Mouse (Mus musculus): ENCODE results near the gene Wasf2. TPM values are rescaled to one million over a fixed set of nuclear protein-coding genes. Genes with fewer than 3 reads are reported as not detected.

Wasf2 gene
- polyA plus RNA-seq (2015; fragmentation: Illumina TruSeq; extraction: RNeasy Lipid Tissue Mini Kit (QIAGEN cat#74804); ENCODE audit: insufficient read depth, low replicate concordance) = 94.9 TPM

DNA sequence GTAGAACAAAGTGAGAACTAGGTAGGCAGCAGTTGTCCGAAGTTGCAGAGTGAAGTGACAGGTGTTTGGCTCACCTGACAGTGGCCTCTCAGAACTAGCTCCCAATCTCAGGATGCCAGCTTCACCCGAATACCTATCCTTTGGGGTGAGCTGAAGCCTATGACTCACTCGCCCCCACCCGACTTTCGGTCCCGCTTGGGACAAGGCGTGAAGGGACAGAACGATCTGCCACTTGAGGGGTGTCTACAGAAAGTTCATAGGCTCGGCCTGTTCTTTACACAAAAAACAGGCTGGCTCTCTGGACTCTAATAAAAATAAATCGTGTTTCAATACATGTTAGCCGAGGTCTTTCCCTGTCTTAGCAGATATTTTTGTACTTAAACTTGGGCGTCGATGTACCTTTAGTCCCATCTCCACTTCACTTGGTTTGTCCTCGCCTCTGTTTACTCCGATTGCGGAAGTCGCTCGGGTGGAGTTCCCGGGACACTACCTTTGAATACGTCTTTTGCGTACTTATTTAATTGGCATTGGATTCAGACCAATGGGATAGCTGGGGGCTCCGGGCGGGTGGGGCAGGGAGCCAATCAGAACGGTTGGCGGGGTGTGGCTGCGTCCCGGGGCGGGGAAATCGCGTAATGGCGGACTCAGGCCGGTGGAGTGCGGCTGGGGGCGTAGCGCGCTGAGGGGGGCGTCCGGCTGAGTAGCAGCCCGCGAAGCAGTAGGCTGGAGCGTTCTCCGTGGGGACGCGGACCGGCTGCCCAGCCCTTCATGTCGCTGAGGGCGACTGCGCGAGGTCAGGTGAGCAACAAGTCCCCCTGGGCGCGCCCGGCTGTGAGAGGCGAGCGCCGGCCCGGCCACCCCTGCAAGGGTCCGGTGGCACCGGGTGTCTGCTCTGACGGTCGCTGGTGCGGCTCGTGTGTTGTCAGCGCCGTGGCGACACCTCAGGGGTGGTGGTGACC, at the start of gene Wasf2:
Wasf2 (plus strand) TSS at position 575 of the 959 bp plus-strand sequence.

DNA sequence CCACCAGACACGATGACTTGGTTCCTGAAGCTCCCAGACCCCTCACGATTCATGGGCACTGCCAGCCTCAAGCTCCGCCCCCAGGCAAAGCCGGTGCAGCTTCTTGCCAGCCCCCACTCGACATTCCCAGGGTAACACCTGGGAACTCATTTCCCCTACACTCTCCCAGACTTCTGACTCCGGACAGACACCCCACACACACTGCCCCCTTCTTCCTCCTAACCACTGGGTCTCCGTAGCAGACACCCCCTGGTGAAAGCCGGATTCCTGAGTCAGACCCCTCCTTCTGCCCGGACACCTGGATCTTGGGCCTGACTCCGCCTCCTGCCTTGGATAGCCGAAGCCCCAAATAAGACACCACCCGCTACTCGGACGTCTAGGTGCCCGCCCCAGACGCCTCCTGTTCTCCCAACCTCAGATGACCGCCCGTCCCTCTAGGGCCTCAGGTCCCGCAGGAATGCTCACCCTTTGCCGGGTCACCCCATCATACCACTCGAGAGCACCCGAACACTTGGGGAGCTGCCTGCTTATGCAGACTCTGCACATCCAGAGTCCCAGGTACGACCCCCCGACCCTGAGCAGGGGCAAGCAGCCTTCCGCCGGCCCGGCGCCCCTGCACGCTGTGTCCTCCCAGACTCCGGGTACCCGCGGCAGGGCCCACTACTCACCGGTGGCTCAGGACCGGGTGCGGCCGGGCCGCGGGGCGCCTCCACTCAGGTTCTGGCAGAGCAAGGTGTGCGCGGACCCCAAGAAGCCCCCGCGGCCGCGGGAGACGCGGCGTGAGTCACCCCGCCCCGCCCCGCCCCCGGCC, 81.7 kb downstream of the Wasf2 start, which contains the start of the genes Cd164l2 and Gpr3:
Cd164l2 (plus strand) TSS at position 381 of the 811 bp plus-strand sequence.
Gpr3 (minus strand) TSS at position 786 of the 811 bp plus-strand sequence.

GRCm38 (mm10) chr4:133240490-133240921, 110.2 kb downstream of the Wasf2 start, which contains the start of gene Map3k6:
Gene Map3k6, plus strand, starts transcription at chr4:133240818.

Other genes starting within 250 kb of the Wasf2 start
- gene Stx12, start 246.0 kb upstream of the Wasf2 start, polyA plus RNA-seq (2015; fragmentation: Illumina TruSeq; extraction: RNeasy Lipid Tissue Mini Kit (QIAGEN cat#74804); ENCODE audit: insufficient read depth, low replicate concordance) = 55.2 TPM
- 28.6 TPM for gene Fam76a, start 207.9 kb upstream of the Wasf2 start, polyA plus RNA-seq (2015; fragmentation: Illumina TruSeq; extraction: RNeasy Lipid Tissue Mini Kit (QIAGEN cat#74804); ENCODE audit: insufficient read depth, low replicate concordance)
- gene Fgr, start 156.4 kb upstream of the Wasf2 start, polyA plus RNA-seq (2015; fragmentation: Illumina TruSeq; extraction: RNeasy Lipid Tissue Mini Kit (QIAGEN cat#74804); ENCODE audit: insufficient read depth, low replicate concordance) = 59.3 TPM
- gene Ahdc1, start 119.2 kb upstream of the Wasf2 start, polyA plus RNA-seq (2015; fragmentation: Illumina TruSeq; extraction: RNeasy Lipid Tissue Mini Kit (QIAGEN cat#74804); ENCODE audit: insufficient read depth, low replicate concordance) = 5.2 TPM
- gene Cd164l2, start 81.6 kb downstream of the Wasf2 start, polyA plus RNA-seq (2015; fragmentation: Illumina TruSeq; extraction: RNeasy Lipid Tissue Mini Kit (QIAGEN cat#74804); ENCODE audit: insufficient read depth, low replicate concordance) = not detected
- not detected for gene Gpr3, start 82.0 kb downstream of the Wasf2 start, polyA plus RNA-seq (2015; fragmentation: Illumina TruSeq; extraction: RNeasy Lipid Tissue Mini Kit (QIAGEN cat#74804); ENCODE audit: insufficient read depth, low replicate concordance)
- 2.7 TPM for gene Map3k6, start 110.3 kb downstream of the Wasf2 start, polyA plus RNA-seq (2015; fragmentation: Illumina TruSeq; extraction: RNeasy Lipid Tissue Mini Kit (QIAGEN cat#74804); ENCODE audit: insufficient read depth, low replicate concordance)
- 0.62 TPM for gene Sytl1, start 132.6 kb downstream of the Wasf2 start, polyA plus RNA-seq (2015; fragmentation: Illumina TruSeq; extraction: RNeasy Lipid Tissue Mini Kit (QIAGEN cat#74804); ENCODE audit: insufficient read depth, low replicate concordance)
- gene Tmem222, start 147.3 kb downstream of the Wasf2 start, polyA plus RNA-seq (2015; fragmentation: Illumina TruSeq; extraction: RNeasy Lipid Tissue Mini Kit (QIAGEN cat#74804); ENCODE audit: insufficient read depth, low replicate concordance) = 26.6 TPM
- 8.3 TPM for gene Wdtc1, start 223.0 kb downstream of the Wasf2 start, polyA plus RNA-seq (2015; fragmentation: Illumina TruSeq; extraction: RNeasy Lipid Tissue Mini Kit (QIAGEN cat#74804); ENCODE audit: insufficient read depth, low replicate concordance)
- 12.0 TPM for gene Slc9a1, start 239.2 kb downstream of the Wasf2 start, polyA plus RNA-seq (2015; fragmentation: Illumina TruSeq; extraction: RNeasy Lipid Tissue Mini Kit (QIAGEN cat#74804); ENCODE audit: insufficient read depth, low replicate concordance)